13 mouse cellular contexts compared by ENCODE assay signal in the genomic region with DNA sequence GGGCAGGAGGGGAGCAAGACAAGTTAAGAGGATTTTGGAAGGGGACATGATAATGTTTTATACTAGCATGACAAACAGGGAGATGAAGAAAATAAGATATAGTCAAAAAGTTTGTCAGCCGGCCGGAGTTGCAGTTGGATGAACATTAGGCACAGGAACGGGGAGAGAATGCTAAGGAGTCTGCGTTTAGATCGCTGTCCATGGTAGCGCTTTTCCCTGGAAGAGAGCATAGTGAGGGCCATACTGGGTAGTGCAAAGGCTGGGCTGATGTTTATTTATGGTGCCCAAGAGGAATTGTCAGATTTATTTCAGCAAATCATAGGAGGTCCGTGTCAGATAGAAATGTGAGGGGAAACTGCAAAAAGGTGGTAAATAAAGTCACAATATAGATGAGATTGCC.
A peak's percentile ranks its signal among the peaks of the same experiment; 100 is the strongest.
DNase-seq lines count a peak whose midpoint lies in the region; ATAC-seq and TF ChIP-seq lines count a peak whose summit lies in the region.
"Had no signal": no experiment of that assay in that cellular context is flagged by ENCODE, and none has a peak within 500 bp of the region (broad histone marks: within the 10 kb centered on the region; RNA-seq: fewer than 3 reads in every experiment).

No protein-coding gene starts in this region.

- TF ChIP-seq POLR2A in limb, embryonic 14.5 days (IDR thresholded peaks at IDR 0.05; ENCODE audit: borderline replicate concordance, extremely low read depth, insufficient read depth, insufficient read length) = no peak

- no peaks in the 10 kb centered on the region for H3K9me3 ChIP-seq in forebrain, embryonic 14.5 days (replicated peaks; ENCODE audit: control insufficient read depth, low read length)
- no peaks in the 10 kb centered on the region for H3K9me3 ChIP-seq in forebrain, embryonic 15.5 days
- H3K9me3 ChIP-seq in limb, embryonic 14.5 days (ENCODE audit: control insufficient read depth, low read length) = no peaks in the 10 kb centered on the region
- H3K9me3 ChIP-seq in intestine, embryonic 16.5 days (ENCODE audit: control insufficient read depth, low read length) = no peaks in the 10 kb centered on the region
- H3K9me3 ChIP-seq: liver, embryonic 12.5 days; midbrain, embryonic 15.5 days had no signal

- H3K27ac ChIP-seq in forebrain, embryonic 14.5 days (ENCODE audit: low read depth, low read length) = no peak overlapping the region
- no peak overlapping the region for H3K27ac ChIP-seq in forebrain, embryonic 15.5 days (replicated peaks)
- H3K27ac ChIP-seq in limb, embryonic 14.5 days (replicated peaks; ENCODE audit: low read depth, low read length) = no peak overlapping the region
- no peak overlapping the region for H3K27ac ChIP-seq in intestine, embryonic 16.5 days (ENCODE audit: low read length)
- H3K27ac ChIP-seq: liver, embryonic 12.5 days; midbrain, embryonic 15.5 days had no signal

- no peaks in the 10 kb centered on the region for H3K36me3 ChIP-seq in forebrain, embryonic 14.5 days (ENCODE audit: control insufficient read depth, insufficient read depth, low read length)
- H3K36me3 ChIP-seq in forebrain, embryonic 15.5 days = no peaks in the 10 kb centered on the region
- H3K36me3 ChIP-seq in limb, embryonic 14.5 days (ENCODE audit: control insufficient read depth, insufficient read depth, low read length) = no peaks in the 10 kb centered on the region
- no peaks in the 10 kb centered on the region for H3K36me3 ChIP-seq in intestine, embryonic 16.5 days (ENCODE audit: control insufficient read depth, insufficient read depth, low read length)
- H3K36me3 ChIP-seq: liver, embryonic 12.5 days; midbrain, embryonic 15.5 days had no signal

- WGBS in forebrain, embryonic 14.5 days = 28% methylated on average over 7 of the region's 7 CpGs
- WGBS in forebrain, embryonic 15.5 days = 32% methylated on average over 7 of the region's 7 CpGs
- WGBS in limb, embryonic 14.5 days = 24% methylated on average over 7 of the region's 7 CpGs
- WGBS in intestine, embryonic 16.5 days = 19% methylated on average over 7 of the region's 7 CpGs

- H3K27me3 ChIP-seq in forebrain, embryonic 14.5 days (replicated peaks; ENCODE audit: control insufficient read depth, insufficient read depth, low read length) = no peaks in the 10 kb centered on the region
- no peaks in the 10 kb centered on the region for H3K27me3 ChIP-seq in forebrain, embryonic 15.5 days
- no peaks in the 10 kb centered on the region for H3K27me3 ChIP-seq in limb, embryonic 14.5 days (ENCODE audit: control insufficient read depth, insufficient read depth, low read length)
- H3K27me3 ChIP-seq in intestine, embryonic 16.5 days (replicated peaks; ENCODE audit: control insufficient read depth, insufficient read depth, low read length) = no peaks in the 10 kb centered on the region
- H3K27me3 ChIP-seq: liver, embryonic 12.5 days; midbrain, embryonic 15.5 days had no signal

- no peak overlapping the region for H3K4me3 ChIP-seq in forebrain, embryonic 14.5 days (ENCODE audit: low read depth, low read length)
- no peak overlapping the region for H3K4me3 ChIP-seq in forebrain, embryonic 15.5 days
- H3K4me3 ChIP-seq in limb, embryonic 14.5 days (replicated peaks; ENCODE audit: low read length) = no peak overlapping the region
- no peak overlapping the region for H3K4me3 ChIP-seq in intestine, embryonic 16.5 days (ENCODE audit: low read length)
- H3K4me3 ChIP-seq: liver, embryonic 12.5 days; midbrain, embryonic 15.5 days had no signal

- ATAC-seq in forebrain, embryonic 14.5 days = no peak
- ATAC-seq in forebrain, embryonic 15.5 days (replicated peaks) = no peak
- ATAC-seq in limb, embryonic 14.5 days (ENCODE audit: low FRiP score, low read depth) = no peak
- no peak for ATAC-seq in intestine, embryonic 16.5 days
- ATAC-seq: liver, embryonic 12.5 days; midbrain, embryonic 15.5 days had no signal

- no peaks in the 10 kb centered on the region for H3K4me1 ChIP-seq in forebrain, embryonic 14.5 days (ENCODE audit: control insufficient read depth, insufficient read depth, low read length)
- no peaks in the 10 kb centered on the region for H3K4me1 ChIP-seq in forebrain, embryonic 15.5 days
- no peaks in the 10 kb centered on the region for H3K4me1 ChIP-seq in limb, embryonic 14.5 days (ENCODE audit: control insufficient read depth, insufficient read depth, low read length)
- H3K4me1 ChIP-seq in intestine, embryonic 16.5 days (ENCODE audit: control insufficient read depth, insufficient read depth, low read length) = no peaks in the 10 kb centered on the region
- H3K4me1 ChIP-seq: liver, embryonic 12.5 days; midbrain, embryonic 15.5 days had no signal

- H3K9ac ChIP-seq in forebrain, embryonic 14.5 days (ENCODE audit: low read length) = no peak overlapping the region
- no peak overlapping the region for H3K9ac ChIP-seq in forebrain, embryonic 15.5 days (replicated peaks)
- no peak overlapping the region for H3K9ac ChIP-seq in limb, embryonic 14.5 days (ENCODE audit: low read depth, low read length, severe bottlenecking)
- H3K9ac ChIP-seq in intestine, embryonic 16.5 days (ENCODE audit: low read depth, low read length) = no peak overlapping the region
- H3K9ac ChIP-seq: liver, embryonic 12.5 days; midbrain, embryonic 15.5 days had no signal

- DNase-seq in forebrain, embryonic 14.5 days (ENCODE audit: low spot score) = peak; percentile 25
- peak; percentile 30 for DNase-seq in lung, postnatal 10 days
- no peak for DNase-seq in lung, postnatal 36 days
- peak; percentile 56 for DNase-seq in embryo, embryonic 11.5 days (ENCODE audit: low read depth, low spot score)
- peak; percentile 85 for DNase-seq in limb, embryonic 14.5 days (ENCODE audit: low spot score)
- no peak for DNase-seq in spleen, postnatal 14 days (ENCODE audit: low spot score in 2 of 2)
- DNase-seq: cerebellum, adult 11-12 months; right cerebral cortex, postnatal 14 days; thymus, adult 18-20 months had no signal

- H3K4me2 ChIP-seq in forebrain, embryonic 14.5 days (ENCODE audit: low read length) = no peak overlapping the region
- no peak overlapping the region for H3K4me2 ChIP-seq in forebrain, embryonic 15.5 days (replicated peaks)
- no peak overlapping the region for H3K4me2 ChIP-seq in limb, embryonic 14.5 days (replicated peaks; ENCODE audit: low read depth, low read length, severe bottlenecking)
- H3K4me2 ChIP-seq in intestine, embryonic 16.5 days (ENCODE audit: low read depth, low read length) = no peak overlapping the region
- H3K4me2 ChIP-seq: liver, embryonic 12.5 days; midbrain, embryonic 15.5 days had no signal

Comparison
In these comparisons a context has a peak if more than half of its experiments do, and no peak if none do; other contexts are left out.
1. DNase-seq: peak in forebrain, embryonic 14.5 days (single experiment), lung, postnatal 10 days (single experiment), embryo, embryonic 11.5 days (single experiment) and limb, embryonic 14.5 days (single experiment); none in lung, postnatal 36 days (single experiment) and spleen, postnatal 14 days (0 of 2).